Mouse (Mus musculus): ENCODE data around the gene Fitm1. TPM values are rescaled to one million over a fixed set of nuclear protein-coding genes. Genes with fewer than 3 reads are reported as not detected.
A peak's percentile ranks its signal among the peaks of the same experiment; 100 is the strongest.

The Fitm1 gene
- total RNA-seq, 2 experiments from 2014 or later, result not detected

DNA sequence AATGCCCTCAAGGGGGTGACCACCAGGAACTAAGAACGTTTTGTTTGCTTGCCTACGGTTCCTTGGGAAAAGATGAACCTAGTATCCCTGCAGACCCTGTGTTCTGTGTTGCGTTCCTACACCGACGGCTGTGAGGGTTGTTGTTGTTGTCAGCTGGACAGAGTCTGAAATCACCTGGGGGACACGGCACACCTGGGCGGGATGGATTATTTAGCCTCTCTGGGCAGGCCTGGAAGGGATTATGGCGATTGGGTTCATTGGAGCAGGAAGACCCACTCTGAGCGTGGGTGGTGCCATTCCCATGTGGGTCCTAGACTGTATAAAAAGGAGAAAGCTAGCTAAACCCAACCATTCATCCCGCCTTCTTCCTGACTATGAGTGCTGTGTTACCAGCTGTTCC, 13.6 kb upstream of the Fitm1 start:
- intact Hi-C loops (cut with DNase I), result loop anchor here (2.0 kb wide), 1 partner anchor 29 kb away; the partner anchor contains the start of genes Psme2 and Rnf31
- no peak for DNase-seq (ENCODE audit: low spot score in 2 of 2)

DNA sequence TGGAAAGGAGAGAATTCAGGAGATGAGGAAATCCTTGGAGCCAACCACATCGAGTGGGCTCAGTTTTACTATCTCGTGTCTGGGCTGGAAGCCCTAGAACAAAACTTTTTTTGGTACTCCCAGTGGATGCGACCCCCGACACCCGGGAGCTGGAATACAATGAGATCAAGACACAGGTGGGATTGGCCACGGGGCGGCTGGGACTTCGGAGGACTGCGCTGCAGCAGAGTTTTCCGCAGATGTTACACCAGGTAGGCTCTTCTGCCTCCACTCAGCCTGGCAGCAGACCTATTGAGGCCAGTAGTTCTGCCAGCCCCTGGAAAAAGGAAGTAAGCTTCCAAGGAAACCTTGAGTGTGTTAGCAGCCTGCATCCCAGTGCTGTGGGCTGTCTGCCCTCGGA, 12.2 kb upstream of the Fitm1 start:
- DNase-seq (ENCODE audit: low spot score in 2 of 2), result no peak
- intact Hi-C loops (cut with DNase I), result no loop called here

DNA sequence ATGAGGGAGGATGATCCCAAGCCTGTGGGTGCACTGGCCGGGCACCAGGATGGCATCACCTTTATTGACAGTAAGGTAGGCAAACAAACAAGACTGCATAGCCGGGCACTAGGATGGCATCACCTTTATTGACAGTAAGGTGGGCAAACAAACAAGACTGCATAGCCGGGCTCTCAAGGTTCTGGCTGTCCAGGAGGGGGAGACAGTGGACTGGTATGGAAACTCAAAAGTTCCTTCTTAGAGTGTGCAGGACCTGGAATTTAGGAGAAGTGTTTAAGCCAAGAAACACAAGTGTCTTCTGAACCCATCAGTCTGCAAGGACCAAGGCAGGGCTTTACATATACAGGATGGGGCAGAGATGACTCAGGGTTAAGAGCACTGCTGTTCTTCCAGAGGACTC, 9.7 kb upstream of the Fitm1 start:
- no peak for DNase-seq (ENCODE audit: low spot score in 2 of 2)
- intact Hi-C loops (cut with DNase I), result no loop called here

DNA sequence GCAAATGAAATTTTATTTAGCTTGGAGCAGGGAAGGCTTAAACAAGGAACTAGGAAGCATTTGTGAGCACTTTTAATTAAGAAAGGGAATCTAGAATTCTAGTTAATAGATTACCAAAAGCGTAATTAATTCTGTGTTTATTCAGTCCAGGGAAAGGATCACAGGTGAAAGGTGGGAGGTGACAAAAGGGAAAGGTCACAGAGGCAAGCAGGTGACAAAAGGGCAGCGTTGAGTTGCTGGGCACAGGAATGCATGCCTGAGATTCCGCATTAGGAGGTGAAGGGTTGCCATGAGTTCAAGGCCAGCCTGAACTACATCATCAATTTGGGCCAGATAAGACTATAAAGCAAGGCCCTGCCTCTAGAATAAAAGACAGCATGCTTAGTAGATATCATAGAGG, 7.9 kb upstream of the Fitm1 start:
- intact Hi-C loops (cut with DNase I), result no loop called here
- DNase-seq (ENCODE audit: low spot score in 2 of 2), result no peak

DNA sequence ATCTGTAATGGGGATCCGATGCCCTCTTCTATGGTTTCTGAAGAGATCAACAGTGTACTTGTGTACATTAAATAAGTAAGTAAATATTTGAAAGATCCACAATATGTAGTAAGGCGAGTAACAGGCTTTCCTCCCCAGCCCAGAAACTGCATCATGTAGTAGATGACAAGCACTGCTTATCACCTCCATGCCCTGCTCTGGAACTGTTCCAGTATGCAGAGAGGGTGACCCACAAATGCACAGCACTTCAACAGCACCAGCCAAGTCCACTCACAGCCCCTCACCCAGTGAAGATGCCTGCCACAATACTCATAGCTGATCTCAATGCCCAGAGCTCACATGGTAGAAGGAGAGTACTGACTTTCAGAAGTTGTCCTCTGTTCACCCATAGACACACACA, 4.8 kb upstream of the Fitm1 start:
- intact Hi-C loops (cut with DNase I), result no loop called here
- DNase-seq (ENCODE audit: low spot score in 2 of 2), result no peak

DNA sequence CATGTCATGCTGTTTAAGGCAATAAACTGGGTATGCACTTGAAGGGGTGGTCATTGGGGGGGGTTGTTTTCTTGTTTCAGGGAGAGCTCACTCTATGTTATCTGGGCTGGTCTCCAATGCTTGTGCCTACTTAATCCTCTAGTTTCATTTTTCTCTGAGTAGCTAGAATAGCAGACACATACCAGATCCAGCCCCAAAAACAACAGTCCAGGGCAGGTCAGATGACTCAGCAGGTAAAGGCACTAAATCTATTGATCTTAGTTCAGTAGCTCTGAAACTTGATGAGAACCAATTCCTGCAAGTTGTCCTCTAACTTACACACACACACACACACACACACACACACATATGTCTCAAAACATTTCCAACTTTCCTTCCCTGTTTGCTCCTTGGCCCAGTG, 3.7 kb upstream of the Fitm1 start:
- DNase-seq (ENCODE audit: low spot score in 2 of 2), result no peak
- intact Hi-C loops (cut with DNase I), result no loop called here

DNA sequence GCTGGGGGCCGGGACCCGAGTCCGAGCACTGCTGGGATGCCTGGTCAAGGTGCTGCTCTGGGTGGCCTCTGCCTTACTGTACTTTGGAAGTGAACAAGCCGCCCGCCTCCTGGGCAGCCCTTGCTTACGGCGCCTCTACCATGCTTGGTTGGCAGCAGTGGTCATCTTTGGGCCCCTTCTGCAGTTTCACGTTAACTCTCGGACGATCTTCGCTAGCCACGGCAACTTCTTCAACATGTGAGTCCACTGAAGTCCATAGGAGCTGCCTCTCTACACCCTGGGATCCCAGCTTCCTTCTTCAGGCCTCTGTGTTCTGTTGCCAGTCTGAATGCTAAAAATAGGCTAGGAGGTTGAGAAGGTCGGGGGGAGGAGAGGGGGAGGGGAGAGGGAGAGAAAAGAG, 294 bp downstream of the Fitm1 start:
- no peak for DNase-seq (ENCODE audit: low spot score in 2 of 2)
- intact Hi-C loops (cut with DNase I), result no loop called here

DNA sequence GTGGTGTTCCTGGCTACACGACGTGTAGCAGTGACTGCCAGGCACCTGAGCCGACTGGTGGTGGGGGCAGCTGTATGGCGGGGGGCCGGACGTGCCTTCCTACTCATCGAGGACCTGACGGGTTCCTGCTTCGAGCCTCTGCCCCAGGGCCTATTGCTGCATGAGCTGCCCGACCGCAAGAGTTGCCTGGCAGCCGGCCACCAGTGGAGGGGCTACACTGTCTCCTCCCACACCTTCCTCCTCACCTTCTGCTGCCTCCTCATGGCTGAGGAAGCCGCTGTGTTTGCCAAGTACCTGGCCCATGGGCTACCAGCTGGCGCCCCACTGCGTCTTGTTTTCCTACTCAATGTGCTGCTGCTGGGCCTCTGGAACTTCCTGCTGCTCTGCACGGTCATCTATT, 959 bp downstream of the Fitm1 start:
- intact Hi-C loops (cut with DNase I), result no loop called here
- DNase-seq (ENCODE audit: low spot score in 2 of 2), result peak; percentile 22 to 29

DNA sequence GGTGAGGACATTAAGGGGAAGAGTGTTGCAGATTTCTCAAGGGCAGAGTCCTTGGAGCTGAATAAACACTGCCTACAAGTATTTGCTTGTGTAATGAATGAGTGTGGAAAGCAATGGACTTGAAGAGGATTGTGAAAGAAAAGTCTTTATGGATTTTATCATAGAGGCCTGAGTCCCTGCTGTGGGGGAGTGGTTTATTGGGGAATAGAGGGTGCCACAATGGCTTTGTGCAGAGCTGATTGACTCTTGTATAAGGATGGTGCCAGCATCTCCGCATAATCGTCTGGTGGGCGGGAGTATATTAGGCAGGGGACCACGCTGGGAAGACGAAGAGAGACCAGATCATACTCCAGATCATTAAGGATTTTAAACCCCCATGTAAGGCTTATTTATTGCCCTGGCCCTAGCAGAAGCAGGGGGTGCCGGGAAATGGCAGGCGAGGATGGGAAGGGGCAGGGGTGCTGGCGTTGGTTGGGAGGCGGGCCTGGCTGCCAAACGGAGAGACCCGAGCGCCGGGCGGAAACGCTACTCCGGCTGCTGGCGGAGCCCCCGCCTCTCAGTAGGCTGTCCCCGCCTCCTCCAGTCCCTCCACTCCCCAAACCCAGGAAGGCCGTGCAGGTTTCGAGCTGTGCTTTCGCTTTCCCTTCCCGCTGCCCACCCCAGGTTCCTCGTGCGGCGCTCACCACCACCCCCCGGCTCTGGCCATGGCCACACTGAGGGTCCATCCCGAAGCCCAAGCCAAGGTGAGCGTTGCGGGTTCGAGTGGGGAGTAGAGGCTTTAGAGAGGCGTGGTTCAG, 2.7 kb downstream of the Fitm1 start, which contains the start of gene Psme1:
Gene Psme1, plus strand, starts transcription at position 253 of the 797 bp plus-strand sequence.
- DNase-seq (ENCODE audit: low spot score in 2 of 2), result peak; percentile 64 to 69
- intact Hi-C loops (cut with DNase I), result no loop called here

DNA sequence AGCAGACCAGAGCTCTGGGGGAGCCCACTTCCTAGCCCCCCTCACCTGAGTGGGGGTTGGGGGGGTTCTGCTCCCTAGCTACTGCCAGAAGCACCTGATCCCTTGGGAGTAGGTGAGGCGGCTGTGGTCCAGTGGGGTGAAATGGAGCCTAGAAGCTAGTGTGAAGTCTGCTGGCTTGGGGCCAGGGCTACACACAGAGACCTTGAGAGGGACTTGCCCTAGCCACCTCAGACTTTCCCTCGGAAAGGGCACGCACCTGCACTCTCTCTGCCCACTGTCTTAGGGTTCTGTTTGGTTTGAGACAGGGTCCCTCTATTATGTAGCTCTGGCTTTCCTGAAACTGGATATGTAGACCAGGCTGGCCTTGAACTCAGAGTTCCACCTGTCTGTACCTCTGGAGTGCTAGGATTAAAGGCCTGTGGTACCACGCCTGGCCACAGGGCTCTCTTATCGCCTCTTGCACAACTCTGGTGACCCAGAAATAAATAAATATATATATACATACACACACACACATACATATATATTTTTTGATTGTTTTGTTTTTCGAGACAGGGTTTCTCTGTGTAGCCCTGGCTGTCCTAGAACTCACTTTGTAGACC, 3.4 kb downstream of the Fitm1 start:
- DNase-seq (ENCODE audit: low spot score in 2 of 2), result no peak
- intact Hi-C loops (cut with DNase I), result no loop called here

DNA sequence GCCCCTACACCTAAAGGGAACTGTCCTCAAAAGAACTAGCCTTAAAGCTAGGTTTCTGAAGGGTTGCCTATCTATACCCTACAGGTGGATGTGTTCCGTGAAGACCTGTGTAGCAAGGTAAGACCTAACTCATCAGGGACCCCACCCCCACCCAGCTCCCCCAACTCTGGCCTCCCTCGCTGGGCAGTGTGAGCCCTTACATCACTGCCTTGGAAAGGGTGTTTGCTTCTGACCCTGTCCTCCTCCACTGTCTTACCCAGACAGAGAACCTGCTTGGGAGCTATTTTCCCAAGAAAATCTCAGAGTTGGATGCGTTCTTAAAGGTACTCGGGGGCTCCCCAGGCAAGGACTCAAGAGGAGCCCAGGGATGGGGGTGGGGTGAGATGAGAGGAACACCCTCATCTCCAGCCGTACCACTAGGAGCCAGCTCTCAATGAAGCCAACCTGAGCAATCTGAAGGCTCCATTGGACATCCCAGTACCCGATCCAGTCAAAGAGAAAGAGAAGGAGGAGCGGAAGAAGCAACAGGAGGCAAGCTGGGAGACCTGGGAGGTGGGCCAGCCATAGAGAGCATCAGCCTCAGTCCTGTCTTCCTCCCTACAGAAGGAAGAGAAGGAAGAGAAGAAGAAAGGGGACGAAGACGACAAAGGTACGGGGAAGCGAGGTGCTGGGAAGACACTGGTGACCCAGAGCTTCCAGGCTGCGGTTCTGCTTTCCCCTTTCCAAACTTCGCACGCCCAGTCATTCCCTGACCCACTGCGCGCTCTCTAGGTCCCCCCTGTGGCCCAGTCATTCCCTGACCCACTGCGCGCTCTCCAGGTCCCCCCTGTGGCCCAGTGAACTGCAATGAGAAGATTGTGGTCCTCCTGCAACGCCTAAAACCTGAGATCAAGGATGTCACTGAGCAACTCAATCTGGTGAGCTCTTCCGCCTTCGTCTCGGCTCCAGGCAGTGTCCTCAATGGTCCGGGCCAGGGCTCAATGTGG, 4.4 kb downstream of the Fitm1 start:
- DNase-seq (ENCODE audit: low spot score in 2 of 2), result no peak
- intact Hi-C loops (cut with DNase I), result no loop called here

DNA sequence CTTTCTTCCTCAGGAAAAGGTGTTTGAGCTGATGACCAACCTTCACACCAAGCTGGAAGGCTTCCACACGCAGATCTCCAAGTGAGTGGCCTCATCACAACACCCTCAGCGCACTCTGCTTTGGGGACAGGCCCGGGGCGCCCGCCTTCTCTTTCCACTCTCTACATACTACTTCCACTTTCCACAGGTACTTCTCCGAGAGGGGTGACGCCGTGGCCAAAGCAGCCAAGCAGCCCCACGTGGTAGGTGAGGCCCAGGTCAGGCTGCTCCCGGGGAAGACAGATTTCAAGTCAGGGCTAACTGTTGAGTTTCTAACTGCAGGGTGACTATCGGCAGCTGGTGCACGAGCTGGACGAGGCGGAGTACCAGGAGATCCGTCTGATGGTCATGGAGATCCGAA, 5.3 kb downstream of the Fitm1 start:
- intact Hi-C loops (cut with DNase I), result no loop called here
- DNase-seq (ENCODE audit: low spot score in 2 of 2), result no peak

DNA sequence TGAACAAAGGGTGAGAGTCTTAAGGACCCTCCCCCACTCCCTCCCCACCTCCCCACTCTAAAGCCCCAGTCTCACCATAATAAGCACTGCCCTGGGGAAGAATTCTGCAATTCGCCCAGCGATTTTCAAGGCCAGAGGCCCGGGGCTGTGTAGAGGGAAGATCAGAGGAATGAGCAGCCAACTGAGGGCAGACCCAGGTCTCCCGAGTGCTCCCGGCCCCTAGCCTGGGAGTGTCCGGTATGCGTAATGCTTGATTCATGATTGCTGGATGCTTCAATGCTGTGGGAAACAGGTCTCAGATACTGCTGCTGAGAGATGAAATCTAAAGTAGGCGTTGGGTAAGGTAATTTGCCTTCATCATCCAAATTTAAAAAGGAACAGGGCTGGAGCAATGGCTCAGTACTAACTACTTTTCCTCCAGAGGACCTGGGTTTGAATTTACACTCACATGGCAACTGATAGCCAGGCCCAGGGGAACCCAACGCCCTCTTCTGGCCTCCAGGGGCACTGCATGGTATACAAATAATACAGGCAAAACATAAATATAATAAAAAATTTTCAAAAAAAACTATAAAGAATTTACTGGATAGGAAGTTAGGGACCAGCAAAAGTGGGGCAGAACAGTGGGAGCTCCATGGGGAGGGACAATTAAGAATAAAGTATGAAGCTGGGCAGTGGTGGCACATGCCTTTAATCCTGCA, 6.7 kb downstream of the Fitm1 start:
- intact Hi-C loops (cut with DNase I), result no loop called here
- no peak for DNase-seq (ENCODE audit: low spot score in 2 of 2)

DNA sequence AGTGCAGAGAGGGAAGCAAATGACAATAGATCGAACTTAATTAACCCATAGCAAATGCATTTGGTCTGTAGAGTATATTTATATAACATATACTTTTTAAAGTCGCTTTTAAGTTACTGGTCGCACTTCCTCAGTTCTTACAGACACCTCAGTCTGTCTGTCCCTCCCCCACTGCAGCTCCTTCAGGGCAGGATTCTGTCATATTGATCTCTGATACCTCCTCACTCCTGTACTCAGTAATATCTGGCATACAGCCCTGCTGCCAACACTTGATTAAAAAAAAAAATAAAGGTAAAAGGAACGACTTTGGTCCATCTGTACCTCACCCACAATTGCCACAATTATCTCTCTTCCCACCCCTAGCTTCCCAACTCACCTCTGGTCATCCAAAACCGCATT, 8.9 kb downstream of the Fitm1 start:
- intact Hi-C loops (cut with DNase I), result no loop called here
- no peak for DNase-seq (ENCODE audit: low spot score in 2 of 2)

DNA sequence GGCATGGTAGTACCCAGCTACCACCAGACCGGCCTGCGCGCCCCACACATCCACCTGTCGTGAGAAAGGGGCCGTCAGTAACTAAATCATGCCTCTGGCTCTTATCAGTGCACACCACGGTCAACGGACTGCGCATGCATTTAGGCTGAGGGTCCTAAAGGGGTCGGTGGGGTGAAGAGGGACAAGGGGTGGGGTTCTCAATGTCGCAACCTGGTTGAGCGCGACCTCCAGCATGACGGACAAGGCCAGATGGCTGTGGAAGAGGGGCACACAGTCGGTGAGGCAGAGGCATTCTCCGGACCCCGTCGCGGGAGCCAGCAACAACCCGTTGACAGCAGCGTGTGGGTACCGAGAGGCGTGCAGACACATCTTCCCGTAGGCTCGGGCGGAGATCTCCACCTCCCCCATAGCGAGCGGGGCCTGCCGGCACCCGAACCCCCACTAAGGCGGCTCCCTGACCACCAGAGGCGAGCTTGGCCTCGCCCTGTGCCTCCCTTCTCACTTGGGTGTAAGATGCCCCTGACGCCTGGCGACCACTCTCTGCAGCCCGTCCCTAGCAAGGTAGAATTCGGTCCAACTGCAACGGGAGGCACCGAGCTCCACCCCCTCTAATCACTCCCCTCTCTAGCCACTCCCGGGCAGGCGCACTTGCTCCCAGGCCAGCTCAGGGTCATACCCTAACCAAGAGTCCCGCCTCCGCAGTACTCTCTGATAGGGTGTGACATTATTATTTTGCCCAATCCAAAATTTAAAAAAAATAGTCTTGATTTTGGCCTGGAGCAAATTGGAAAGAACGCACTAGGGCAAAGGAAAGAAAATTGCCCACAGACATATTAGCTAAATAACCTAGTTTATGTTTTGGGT, 9.5 kb downstream of the Fitm1 start, which contains the start of gene Emc9:
Gene Emc9, minus strand, starts transcription at position 601 of the 864 bp plus-strand sequence.
- peak; percentile 57 to 73 for DNase-seq (ENCODE audit: low spot score in 2 of 2)
- intact Hi-C loops (cut with DNase I), result no loop called here

DNA sequence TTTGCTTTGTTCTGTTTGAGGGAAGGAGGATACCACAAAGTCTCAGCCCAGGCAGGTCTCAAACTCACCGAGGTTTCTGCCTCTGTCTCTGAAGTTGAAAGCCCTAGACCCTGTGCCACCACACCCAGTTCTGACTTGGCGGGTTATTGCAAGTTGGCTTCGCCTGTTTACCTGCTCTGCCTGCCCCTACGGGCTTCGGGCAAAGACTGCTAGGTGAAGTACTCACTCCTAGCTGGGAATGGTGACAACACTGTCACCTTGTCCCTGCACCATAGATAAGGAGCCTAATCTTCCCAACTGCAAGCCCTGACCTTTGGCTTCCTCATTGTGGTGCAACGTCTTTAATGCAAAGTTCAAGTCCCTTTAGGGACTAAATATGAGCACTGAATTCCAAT, 10.1 kb downstream of the Fitm1 start:
- intact Hi-C loops (cut with DNase I), result no loop called here
- DNase-seq (ENCODE audit: low spot score in 2 of 2), result no peak

DNA sequence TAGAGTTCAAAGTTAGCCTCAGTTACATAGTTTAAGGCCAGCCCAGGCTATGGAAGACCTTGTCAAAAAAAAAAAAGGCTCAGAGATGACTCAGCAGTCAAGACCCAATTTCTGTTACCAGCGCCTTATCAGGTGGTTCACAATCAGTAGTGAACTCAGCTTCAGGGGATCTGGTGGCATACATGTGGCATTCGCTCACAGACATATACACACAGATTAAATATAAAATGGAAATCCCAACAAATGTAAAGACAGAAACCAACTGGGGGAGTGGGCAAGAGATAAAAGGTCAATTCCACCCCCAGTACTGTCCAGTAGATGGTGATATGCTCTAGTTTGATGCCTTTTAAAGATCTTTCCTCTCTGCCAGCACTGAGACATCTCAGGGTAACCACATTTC, 10.7 kb downstream of the Fitm1 start:
- intact Hi-C loops (cut with DNase I), result no loop called here
- no peak for DNase-seq (ENCODE audit: low spot score in 2 of 2)

DNA sequence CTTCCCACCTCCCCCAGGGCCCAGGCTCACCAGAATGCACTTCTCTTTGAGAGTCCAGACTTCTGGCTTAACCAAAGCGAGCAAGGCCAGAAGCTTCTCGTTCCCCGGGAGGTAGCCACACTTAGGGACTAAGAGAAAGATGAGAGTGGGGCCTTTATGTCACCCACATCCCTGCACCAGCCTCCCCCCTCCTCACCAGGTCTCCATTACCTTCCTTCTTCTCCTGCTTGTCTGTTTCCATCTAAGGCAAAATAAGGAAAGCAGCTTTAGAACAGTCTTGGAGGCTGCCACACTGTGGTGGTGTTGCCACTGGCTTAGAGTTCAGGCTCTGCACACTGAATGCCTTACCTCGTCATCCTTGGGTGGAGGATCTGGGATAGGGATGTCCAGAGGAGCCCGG, 13.9 kb downstream of the Fitm1 start:
- intact Hi-C loops (cut with DNase I), result no loop called here
- DNase-seq (ENCODE audit: low spot score in 2 of 2), result no peak
